Mouse (Mus musculus): ENCODE data around the gene Dcaf5. TPM values are rescaled to one million over a fixed set of nuclear protein-coding genes. Genes with fewer than 3 reads are reported as not detected.

Gene Dcaf5
- polyA plus RNA-seq, 1 experiment, result 17.2 TPM

DNA sequence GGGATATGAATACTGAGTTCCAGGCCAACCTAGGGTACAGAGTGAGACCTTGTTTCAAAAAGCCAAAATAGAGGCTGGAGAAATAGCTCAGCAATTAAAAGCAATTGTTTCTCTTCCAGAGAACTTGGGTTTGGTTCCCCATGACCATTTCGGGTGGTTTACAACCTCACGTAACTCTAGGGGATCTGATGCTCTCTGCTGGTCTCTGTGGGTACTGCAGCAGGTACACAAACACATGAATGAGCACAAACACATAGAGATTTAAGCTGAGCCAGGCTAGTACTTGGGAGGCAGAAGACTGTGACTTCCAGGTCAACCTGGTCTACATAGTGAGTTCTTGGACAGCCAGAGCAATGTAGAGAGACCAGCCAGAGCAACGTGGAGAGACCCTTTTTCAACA is 28.6 kb downstream of the Dcaf5 start:
- Histone ChIP-seq H3K4me1 (ENCODE audit: control insufficient read depth, insufficient read depth, low read length) (no peaks in the 10 kb centered on the region), H3K4me3 (ENCODE audit: insufficient read depth, low read depth, low read length) (no peak overlapping the region), H3K27me3 (replicated peaks; ENCODE audit: control insufficient read depth, insufficient read depth, low read length) (no peaks in the 10 kb centered on the region), H3K36me3 (ENCODE audit: control insufficient read depth, insufficient read depth, low read length) (no peaks in the 10 kb centered on the region; the same call in none of the 2 replicates), H3K27ac (ENCODE audit: insufficient read depth, low read depth, low read length) (no peak overlapping the region)
- DNase-seq, result peak; percentile 35
- WGBS, result 64% methylated on average over 3 of the region's 3 CpGs
- TF ChIP-seq POLR2A (IDR thresholded peaks at IDR 0.05; ENCODE audit: low read depth, low read length) (no peak), CTCF (conservative IDR thresholded peaks at IDR 0.05; ENCODE audit: insufficient read depth, insufficient read length, low read depth, low read length) (peak; percentile 56)

- peak; percentile 41 for DNase-seq
- WGBS, result 51% methylated on average over 3 of the region's 3 CpGs
- no peaks in the 10 kb centered on the region for H3K27me3 ChIP-seq (replicated peaks; ENCODE audit: control insufficient read depth, insufficient read depth, low read length)
Observed at GRCm38 (mm10) chr12:80406650-80407049, 29.8 kb downstream of the Dcaf5 start.

DNA sequence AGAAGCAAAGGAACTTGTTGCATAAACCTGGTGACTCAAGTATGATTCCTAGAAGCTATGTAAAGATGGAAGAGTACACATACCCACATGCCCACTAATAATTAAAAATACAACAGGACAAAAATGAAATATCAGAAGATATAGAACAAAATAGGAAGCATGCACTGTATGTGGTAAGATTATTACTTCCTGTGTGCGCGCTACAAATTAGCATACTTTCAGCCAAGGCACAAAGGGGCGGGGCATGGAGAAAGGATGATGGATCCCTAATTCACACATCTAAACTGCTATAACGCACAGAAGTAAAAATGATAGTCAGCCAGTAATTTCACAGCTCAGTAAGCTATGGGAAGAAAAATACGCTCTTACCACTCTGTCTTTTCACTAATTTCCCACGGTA is 32.3 kb downstream of the Dcaf5 start:
- TF ChIP-seq POLR2A (IDR thresholded peaks at IDR 0.05; ENCODE audit: low read depth, low read length) (no peak), CTCF (conservative IDR thresholded peaks at IDR 0.05; ENCODE audit: insufficient read depth, insufficient read length, low read depth, low read length) (no peak)
- Histone ChIP-seq H3K36me3 (ENCODE audit: control insufficient read depth, insufficient read depth, low read length) (peaks cover 2% of the 10 kb centered on the region), H3K27ac (ENCODE audit: insufficient read depth, low read depth, low read length) (no peak overlapping the region), H3K27me3 (replicated peaks; ENCODE audit: control insufficient read depth, insufficient read depth, low read length) (no peaks in the 10 kb centered on the region), H3K4me1 (ENCODE audit: control insufficient read depth, insufficient read depth, low read length) (no peaks in the 10 kb centered on the region), H3K4me3 (ENCODE audit: insufficient read depth, low read depth, low read length) (no peak overlapping the region)
- 93% methylated on average over 6 of the region's 6 CpGs for WGBS
- no peak for DNase-seq

More at GRCm38 (mm10) chr12:80406650-80407049, 29.8 kb downstream of the Dcaf5 start:
- TF ChIP-seq CTCF (conservative IDR thresholded peaks at IDR 0.05; ENCODE audit: insufficient read depth, insufficient read length, low read depth, low read length), result peak; percentile 63
- no peak for TF ChIP-seq POLR2A (IDR thresholded peaks at IDR 0.05; ENCODE audit: low read depth, low read length)
- H3K36me3 ChIP-seq (ENCODE audit: control insufficient read depth, insufficient read depth, low read length), result no peaks in the 10 kb centered on the region; the same call in none of the 2 replicates
- H3K4me1 ChIP-seq (ENCODE audit: control insufficient read depth, insufficient read depth, low read length), result no peaks in the 10 kb centered on the region
- no peak overlapping the region for H3K4me3 ChIP-seq (ENCODE audit: insufficient read depth, low read depth, low read length)
- no peak overlapping the region for H3K27ac ChIP-seq (ENCODE audit: insufficient read depth, low read depth, low read length)

DNA sequence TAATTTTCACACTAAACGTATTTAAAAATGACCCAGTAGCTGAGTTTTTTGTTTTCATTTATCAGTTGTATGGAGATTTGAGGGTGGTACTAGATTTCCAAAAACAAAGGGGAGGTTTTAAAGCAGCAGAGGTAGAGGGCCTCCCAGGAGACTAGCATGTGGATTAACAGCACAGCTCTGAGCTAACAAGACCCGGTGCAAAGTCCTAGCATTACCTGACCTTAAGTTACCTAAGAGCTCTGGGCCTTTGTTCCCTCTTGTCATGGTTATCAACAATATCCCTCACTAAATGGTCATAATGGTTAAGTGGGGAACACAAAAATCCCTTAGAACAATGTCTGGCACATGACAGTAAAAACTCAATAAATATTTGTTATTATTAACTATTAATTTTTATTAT is 37.3 kb downstream of the Dcaf5 start:
- H3K27ac ChIP-seq (ENCODE audit: insufficient read depth, low read depth, low read length), result no peak overlapping the region
- H3K27me3 ChIP-seq (replicated peaks; ENCODE audit: control insufficient read depth, insufficient read depth, low read length), result no peaks in the 10 kb centered on the region
- H3K36me3 ChIP-seq (ENCODE audit: control insufficient read depth, insufficient read depth, low read length), result peaks cover 8% of the 10 kb centered on the region
- TF ChIP-seq POLR2A (IDR thresholded peaks at IDR 0.05; ENCODE audit: low read depth, low read length), result no peak
- no peak for TF ChIP-seq CTCF (conservative IDR thresholded peaks at IDR 0.05; ENCODE audit: insufficient read depth, insufficient read length, low read depth, low read length)
- DNase-seq, result peak; percentile 13
- 82% methylated on average over 2 of the region's 2 CpGs for WGBS
- no peaks in the 10 kb centered on the region for H3K4me1 ChIP-seq (ENCODE audit: control insufficient read depth, insufficient read depth, low read length)
- H3K4me3 ChIP-seq (ENCODE audit: insufficient read depth, low read depth, low read length), result no peak overlapping the region

DNA sequence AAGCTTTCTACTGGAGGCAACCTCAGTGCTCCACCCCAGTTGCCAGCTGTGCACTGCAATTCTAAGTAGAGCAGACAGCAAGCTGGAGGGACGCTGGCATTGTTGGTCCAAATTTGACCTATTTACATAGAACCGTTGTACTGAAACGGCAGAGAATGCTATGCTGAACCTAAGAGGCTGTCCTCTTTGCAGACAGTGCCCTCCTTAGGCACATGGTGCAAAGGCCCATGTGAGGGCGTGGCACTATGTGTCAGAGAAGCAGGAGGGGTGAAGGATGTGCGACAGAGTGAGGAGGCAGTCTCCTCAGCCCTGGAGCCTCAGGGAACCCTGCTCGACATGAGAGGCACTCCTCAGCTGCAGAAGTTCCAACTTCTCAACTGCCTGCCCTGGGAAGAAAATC is 40.0 kb downstream of the Dcaf5 start:
- Histone ChIP-seq H3K27ac (ENCODE audit: insufficient read depth, low read depth, low read length) (no peak overlapping the region), H3K4me3 (ENCODE audit: insufficient read depth, low read depth, low read length) (no peak overlapping the region), H3K27me3 (replicated peaks; ENCODE audit: control insufficient read depth, insufficient read depth, low read length) (no peaks in the 10 kb centered on the region), H3K36me3 (ENCODE audit: control insufficient read depth, insufficient read depth, low read length) (peaks cover 11% of the 10 kb centered on the region), H3K4me1 (ENCODE audit: control insufficient read depth, insufficient read depth, low read length) (no peaks in the 10 kb centered on the region)
- 54% methylated on average over 6 of the region's 6 CpGs for WGBS
- no peak for DNase-seq
- TF ChIP-seq CTCF (conservative IDR thresholded peaks at IDR 0.05; ENCODE audit: insufficient read depth, insufficient read length, low read depth, low read length) (no peak), POLR2A (IDR thresholded peaks at IDR 0.05; ENCODE audit: low read depth, low read length) (no peak)

GRCm38 (mm10) chr12:80395270-80395669 is 41.1 kb downstream of the Dcaf5 start:
- no peaks in the 10 kb centered on the region for H3K4me1 ChIP-seq (ENCODE audit: control insufficient read depth, insufficient read depth, low read length)
- H3K4me3 ChIP-seq (ENCODE audit: insufficient read depth, low read depth, low read length), result no peak overlapping the region
- no peak overlapping the region for H3K27ac ChIP-seq (ENCODE audit: insufficient read depth, low read depth, low read length)
- WGBS, result 92% methylated on average over 4 of the region's 4 CpGs
- H3K27me3 ChIP-seq (replicated peaks; ENCODE audit: control insufficient read depth, insufficient read depth, low read length), result no peaks in the 10 kb centered on the region
- no peak for DNase-seq
- peaks cover 10% of the 10 kb centered on the region for H3K36me3 ChIP-seq (ENCODE audit: control insufficient read depth, insufficient read depth, low read length)
- TF ChIP-seq CTCF (conservative IDR thresholded peaks at IDR 0.05; ENCODE audit: insufficient read depth, insufficient read length, low read depth, low read length), result no peak
- TF ChIP-seq POLR2A (IDR thresholded peaks at IDR 0.05; ENCODE audit: low read depth, low read length), result no peak

DNA sequence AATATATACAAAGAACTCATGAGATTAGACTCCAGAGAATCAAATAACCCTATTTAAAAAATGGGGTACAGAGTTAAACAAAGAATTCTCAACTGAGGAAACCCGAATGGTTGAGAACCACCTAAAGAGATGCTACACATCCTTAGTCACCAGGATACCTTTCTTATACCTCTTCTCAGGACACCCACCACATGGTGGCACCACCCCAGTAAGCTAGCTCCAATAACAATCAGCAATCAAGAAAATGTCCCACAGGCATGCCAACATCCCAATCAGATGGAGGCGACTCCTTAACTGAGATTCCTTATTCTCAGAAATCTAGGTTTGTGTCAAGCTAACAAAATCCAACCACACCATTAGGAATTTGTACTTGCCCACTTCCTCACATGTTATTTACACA is 42.4 kb downstream of the Dcaf5 start:
- no peaks in the 10 kb centered on the region for H3K4me1 ChIP-seq (ENCODE audit: control insufficient read depth, insufficient read depth, low read length)
- WGBS, result 92% methylated on average over 2 of the region's 2 CpGs
- TF ChIP-seq CTCF (conservative IDR thresholded peaks at IDR 0.05; ENCODE audit: insufficient read depth, insufficient read length, low read depth, low read length), result no peak
- TF ChIP-seq POLR2A (IDR thresholded peaks at IDR 0.05; ENCODE audit: low read depth, low read length), result no peak
- peaks cover 10% of the 10 kb centered on the region for H3K36me3 ChIP-seq (ENCODE audit: control insufficient read depth, insufficient read depth, low read length)
- H3K27ac ChIP-seq (ENCODE audit: insufficient read depth, low read depth, low read length), result no peak overlapping the region
- no peak overlapping the region for H3K4me3 ChIP-seq (ENCODE audit: insufficient read depth, low read depth, low read length)
- no peaks in the 10 kb centered on the region for H3K27me3 ChIP-seq (replicated peaks; ENCODE audit: control insufficient read depth, insufficient read depth, low read length)
- peak; percentile 40 for DNase-seq

All from kidney, adult 2 months (tissue).